8 mouse cellular contexts compared by ENCODE assay signal in genomic region chr17:87330921-87331291, GRCm38 (mm10). TPM values are rescaled to one million over a fixed set of nuclear protein-coding genes. Genes with fewer than 3 reads are reported as not detected.
A peak's percentile ranks its signal among the peaks of the same experiment; 100 is the strongest.
DNase-seq lines count a peak whose midpoint lies in the region; ATAC-seq and TF ChIP-seq lines count a peak whose summit lies in the region.

No protein-coding gene starts in this region.

- peak overlapping the region; percentile 28 for H3K4me2 ChIP-seq in heart, postnatal 0 days (ENCODE audit: low read depth, low read length)
- H3K4me2 ChIP-seq in liver, embryonic 14.5 days (ENCODE audit: low read depth), result no peak overlapping the region

- H3K27ac ChIP-seq in layer of hippocampus, adult 2 months, result peak overlapping the region; percentile 89
- no peak overlapping the region for H3K27ac ChIP-seq in heart, postnatal 0 days (ENCODE audit: low read depth)
- H3K27ac ChIP-seq in liver, embryonic 14.5 days, result no peak overlapping the region

- peaks cover 6% of the 10 kb centered on the region; the same call in 1 of the 2 replicates for H3K4me1 ChIP-seq in heart, postnatal 0 days (ENCODE audit: control insufficient read depth, insufficient read depth)
- peaks cover 0 to 5% of the 10 kb centered on the region in 2 experiments; a peak in 1 of 4 replicates for H3K4me1 ChIP-seq in liver, embryonic 14.5 days (replicated peaks; ENCODE audit: control insufficient read depth in 2 of 2, insufficient read depth in 2 of 2, low read length in 1 of 2)

- peaks cover 4% of the 10 kb centered on the region; the same call in 1 of the 2 replicates for H3K27me3 ChIP-seq in heart, postnatal 0 days (ENCODE audit: control insufficient read depth, insufficient read depth, low read length)
- H3K27me3 ChIP-seq in liver, embryonic 14.5 days (ENCODE audit: control insufficient read depth, insufficient read depth, low read length), result no peaks in the 10 kb centered on the region

- H3K9me3 ChIP-seq in heart, postnatal 0 days (replicated peaks; ENCODE audit: control insufficient read depth, low read length), result no peaks in the 10 kb centered on the region; the same call in 1 of the 2 replicates
- H3K9me3 ChIP-seq in liver, embryonic 14.5 days (ENCODE audit: control insufficient read depth, low read length), result no peaks in the 10 kb centered on the region

- peak; percentile 47; the same call in 1 of the 2 replicates for ATAC-seq in heart, postnatal 0 days (ENCODE audit: insufficient read depth, low read depth)
- peak; percentile 27; the same call in 1 of the 2 replicates for ATAC-seq in liver, embryonic 14.5 days (ENCODE audit: insufficient read depth)

- no peak for DNase-seq in layer of hippocampus, adult 2 months (ENCODE audit: low spot score in 2 of 2)
- no peak for DNase-seq in layer of hippocampus, postnatal 36 days
- peak; percentile 78 to 84 for DNase-seq in cerebellum, postnatal 25 days
- peak; percentile 42 for DNase-seq in heart, postnatal 0 days (ENCODE audit: low spot score)
- DNase-seq in liver, embryonic 14.5 days (ENCODE audit: low read depth in 3 of 3, low spot score in 3 of 3), result no peak
- peak; percentile 66 for DNase-seq in retina, embryonic 14.5 days (ENCODE audit: low spot score)
- no peak for DNase-seq in left cerebral cortex, postnatal 25 days (ENCODE audit: low spot score in 2 of 2)
- DNase-seq in urinary bladder, adult 2 months (ENCODE audit: low spot score), result no peak

- H3K9ac ChIP-seq in heart, postnatal 0 days (replicated peaks; ENCODE audit: low read depth, low read length), result no peak overlapping the region
- no peak overlapping the region for H3K9ac ChIP-seq in liver, embryonic 14.5 days (replicated peaks)

- TF ChIP-seq EP300 in heart, postnatal 0 days (IDR thresholded peaks at IDR 0.05; ENCODE audit: low read depth), result no peak
- TF ChIP-seq EP300 in liver, embryonic 14.5 days (IDR thresholded peaks at IDR 0.05; ENCODE audit: low read depth), result no peak

- no peak for TF ChIP-seq CTCF in layer of hippocampus, adult 2 months (conservative IDR thresholded peaks at IDR 0.05)
- TF ChIP-seq CTCF in heart, postnatal 0 days (IDR thresholded peaks at IDR 0.05; ENCODE audit: low read depth), result 0 out of 2 replicates have a peak, but pooled peaks have one; percentile 13
- TF ChIP-seq CTCF in liver, embryonic 14.5 days (IDR thresholded peaks at IDR 0.05; ENCODE audit: low read depth), result no peak

- peak overlapping the region; percentile 22 for H3K4me3 ChIP-seq in layer of hippocampus, adult 2 months
- no peak overlapping the region for H3K4me3 ChIP-seq in heart, postnatal 0 days (ENCODE audit: low read depth, low read length)
- H3K4me3 ChIP-seq in liver, embryonic 14.5 days (ENCODE audit: insufficient read depth in 1 of 2, low read depth in 2 of 2, low read length in 2 of 2), result no peak overlapping the region

- intact Hi-C loops in left cerebral cortex, postnatal 25 days (cut with DNase I), result loop anchor here (1.0 kb wide), 2 partner anchors 38 to 115 kb away; partner anchors contain the start of gene Calm2

- 3% methylated on average over 11 of the region's 11 CpGs for WGBS in heart, postnatal 0 days
- 8% methylated on average over 11 of the region's 11 CpGs for WGBS in liver, embryonic 14.5 days (ENCODE audit: insufficient replicate concordance)

- no peaks in the 10 kb centered on the region for H3K36me3 ChIP-seq in heart, postnatal 0 days (replicated peaks; ENCODE audit: control insufficient read depth, insufficient read depth, low read length)
- no peaks in the 10 kb centered on the region for H3K36me3 ChIP-seq in liver, embryonic 14.5 days (replicated peaks; ENCODE audit: control insufficient read depth, insufficient read depth, low read depth)

RNA-seq across cellular contexts. Expression of gene Ttc7, which starts 48.2 kb away (rescaled TPM):
- 1 to 10 TPM; 7.0 to 8.6 TPM for total RNA-seq in layer of hippocampus, adult 2 months (2021)
- total RNA-seq in layer of hippocampus, postnatal 36 days (2021), result 1 to 10 TPM; 6.3 to 8.8 TPM
- total RNA-seq in heart, postnatal 0 days (2014; rRNA removed; ENCODE audit: low replicate concordance), result 3.5 and 6.7 TPM in 2 replicates
- polyA plus RNA-seq in heart, postnatal 0 days (2015; fragmentation: Nextera tagmentation; extraction: Ambion mirVana), result 2.5 and 2.7 TPM in 2 replicates
- polyA plus RNA-seq in liver, embryonic 14.5 days (2012; rRNA removed), result 7.8 and 8.4 TPM in 2 replicates
- 7.7 and 7.9 TPM in 2 replicates for polyA plus RNA-seq in liver, embryonic 14.5 days (2014; fragmentation: Nextera tagmentation; extraction: Ambion mirVana)
- 10 to 100 TPM; 12.0 to 14.4 TPM for total RNA-seq in left cerebral cortex, postnatal 25 days (2021)
- 14.6 and 20.5 TPM in 2 replicates for polyA plus RNA-seq in urinary bladder, adult 2 months (2012; rRNA removed)

Comparison
In these comparisons a context has a peak if more than half of its experiments do, and no peak if none do; other contexts are left out.
1. DNase-seq: peak in cerebellum, postnatal 25 days (2 of 2), heart, postnatal 0 days (single experiment) and retina, embryonic 14.5 days (single experiment); none in layer of hippocampus, adult 2 months (0 of 2), layer of hippocampus, postnatal 36 days (0 of 2), liver, embryonic 14.5 days (0 of 3), left cerebral cortex, postnatal 25 days (0 of 2) and urinary bladder, adult 2 months (single experiment).